Mouse (Mus musculus) intestine, embryonic 16.5 days (tissue): ENCODE data around the gene Atg9b. TPM values are rescaled to one million over a fixed set of nuclear protein-coding genes. Genes with fewer than 3 reads are reported as not detected.
A peak's percentile ranks its signal among the peaks of the same experiment; 100 is the strongest.

Experiments
- ATAC-seq: fragments of 200-750 bp; cut with Nextera tagmentation; 2 replicates; pipeline ENCODE4 v1.8.0; 2017; ENCODE audit warnings: moderate TSS enrichment, moderate library complexity
- H3K27ac ChIP-seq: fragments of 300-500 bp; sonication (generic); 2 replicates; pipeline ENCODE4 v1.5.1; 2014; ENCODE audit warnings: mild to moderate bottlenecking, low read length
- H3K27me3 ChIP-seq: fragments of 300-500 bp; sonication (generic); replicated peaks from 2 replicates; pipeline ENCODE4 v1.6.1; 2014; ENCODE audit warnings: low read length, control low read depth, mixed read lengths; ENCODE audit not compliant: control insufficient read depth, insufficient read depth
- H3K36me3 ChIP-seq: fragments of 300-500 bp; sonication (generic); 2 replicates; pipeline ENCODE4 v1.6.1; 2014; ENCODE audit warnings: low read length, control low read depth; ENCODE audit not compliant: control insufficient read depth, insufficient read depth
- H3K4me1 ChIP-seq: fragments of 300-500 bp; sonication (generic); 2 replicates; pipeline ENCODE4 v1.6.1; 2014; ENCODE audit warnings: low read length, control low read depth, mixed read lengths; ENCODE audit not compliant: control insufficient read depth, insufficient read depth
- H3K4me2 ChIP-seq: fragments of 300-500 bp; sonication (generic); 2 replicates; pipeline ENCODE4 v1.6.1; 2014; ENCODE audit warnings: low read depth, low read length, control low read depth
- H3K4me3 ChIP-seq: fragments of 300-500 bp; sonication (generic); 2 replicates; pipeline ENCODE4 v1.5.1; 2014; ENCODE audit warnings: mild to moderate bottlenecking, low read length
- H3K9ac ChIP-seq: fragments of 300-500 bp; sonication (generic); 2 replicates; pipeline ENCODE4 v1.6.1; 2014; ENCODE audit warnings: low read depth, low read length
- H3K9me3 ChIP-seq: fragments of 300-500 bp; sonication (generic); 2 replicates; pipeline ENCODE4 v1.6.1; 2016; ENCODE audit warnings: low read length, control low read depth; ENCODE audit not compliant: control insufficient read depth
- WGBS: fragments of 180-500 bp; shearing (Covaris S2); extraction: QIAGEN DNeasy Blood & Tissue Kit; methylation state at CpG from one replicate; pipeline ENCODE4 v1.1.7; 2014; 5-methylcytosine and 5-hydroxymethylcytosine counted together
- polyA plus RNA-seq: library from polyadenylated mRNA; unstranded; fragments of >200 nt; fragmentation: Nextera tagmentation; extraction: Ambion mirVana; gene quantifications from 2 replicates; pipeline ENCODE4 v1.2.1, GENCODE M21; 2015

Gene Atg9b
- polyA plus RNA-seq, 1 experiment from 2014 or later = 1.7 TPM

DNA sequence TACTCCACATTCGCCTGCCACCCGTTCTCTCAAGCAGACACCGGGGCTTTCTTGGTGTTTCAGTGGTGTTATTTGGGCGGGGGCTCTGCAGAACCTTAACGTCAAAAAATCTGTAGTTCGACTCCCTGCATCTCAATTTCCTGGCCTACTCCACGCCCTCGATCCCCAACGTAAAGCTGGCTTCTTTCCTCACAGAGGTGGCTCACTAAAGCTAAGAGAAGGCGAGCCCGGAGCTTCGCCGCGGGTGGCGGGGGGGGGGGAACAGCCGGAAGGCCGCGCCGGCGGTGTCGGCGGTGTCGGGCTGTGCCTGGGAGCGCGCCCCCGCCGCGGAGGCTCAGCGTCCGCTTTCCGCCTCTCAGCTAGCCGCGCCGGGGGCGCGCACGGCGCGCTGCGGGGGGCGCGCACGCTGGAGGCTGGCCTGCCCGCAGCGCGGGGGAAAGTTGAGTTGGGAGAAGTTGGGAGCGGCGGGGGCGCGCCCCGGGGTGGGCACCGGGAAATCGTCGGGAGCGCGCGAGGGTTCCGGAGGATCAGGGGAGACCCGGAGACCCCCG, 33.0 kb upstream of the Atg9b start:
- Histone ChIP-seq H3K4me3 (peak overlapping the region; percentile 76), H3K36me3 (peaks cover 4% of the 10 kb centered on the region; the same call in 1 of the 2 replicates), H3K27ac (peak overlapping the region; percentile 98), H3K27me3 (no peaks in the 10 kb centered on the region), H3K4me1 (peaks cover 27% of the 10 kb centered on the region), H3K9me3 (no peaks in the 10 kb centered on the region), H3K4me2 (peak overlapping the region; percentile 86), H3K9ac (peak overlapping the region; percentile 81)
- peak; percentile 30 for ATAC-seq
- WGBS = under 1% methylated on average over 50 of the region's 60 CpGs

DNA sequence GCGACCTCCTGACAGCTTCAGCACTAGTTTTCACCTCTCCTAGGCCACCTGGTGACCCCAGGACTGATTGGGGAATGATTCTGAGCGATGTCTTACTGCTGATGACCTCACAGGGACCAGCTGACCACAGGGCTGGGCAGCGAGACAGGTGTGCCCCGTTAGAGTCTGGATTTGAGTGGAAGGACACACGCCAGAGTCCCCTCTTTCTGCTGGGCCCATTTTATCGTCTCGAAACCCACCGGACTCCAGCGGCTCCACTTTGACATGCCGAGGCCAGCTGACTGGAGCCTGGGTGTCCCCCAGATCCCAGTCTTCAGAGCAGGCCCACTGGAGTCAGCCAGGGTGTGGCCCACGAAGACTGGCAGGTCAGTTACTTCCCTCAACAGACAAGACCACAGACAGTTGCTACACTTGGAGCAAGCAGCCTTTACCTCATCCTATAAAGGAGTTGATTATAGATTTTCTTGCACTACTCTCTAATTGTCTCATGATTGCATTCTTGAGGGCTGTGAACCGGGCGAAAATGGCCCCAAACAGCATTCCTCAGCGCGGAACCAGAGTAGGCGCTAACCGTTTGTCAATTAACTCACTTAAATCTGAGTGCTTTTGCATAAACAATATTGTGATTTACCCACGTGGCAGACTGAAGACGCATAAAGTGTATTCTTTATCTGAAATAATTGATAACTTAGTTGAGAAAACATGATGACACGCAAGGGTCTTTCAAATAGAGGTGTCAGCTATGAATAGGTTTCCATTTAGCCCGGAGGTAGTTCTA, 32.2 kb upstream of the Atg9b start:
- 12% methylated on average over 21 of the region's 21 CpGs for WGBS
- peaks cover 27% of the 10 kb centered on the region for H3K4me1 ChIP-seq
- H3K4me3 ChIP-seq = peak overlapping the region; percentile 76
- ATAC-seq = no peak
- peak overlapping the region; percentile 86 for H3K4me2 ChIP-seq
- peak overlapping the region; percentile 98 for H3K27ac ChIP-seq
- no peaks in the 10 kb centered on the region for H3K27me3 ChIP-seq
- peak overlapping the region; percentile 81 for H3K9ac ChIP-seq
- no peaks in the 10 kb centered on the region for H3K36me3 ChIP-seq
- H3K9me3 ChIP-seq = no peaks in the 10 kb centered on the region

DNA sequence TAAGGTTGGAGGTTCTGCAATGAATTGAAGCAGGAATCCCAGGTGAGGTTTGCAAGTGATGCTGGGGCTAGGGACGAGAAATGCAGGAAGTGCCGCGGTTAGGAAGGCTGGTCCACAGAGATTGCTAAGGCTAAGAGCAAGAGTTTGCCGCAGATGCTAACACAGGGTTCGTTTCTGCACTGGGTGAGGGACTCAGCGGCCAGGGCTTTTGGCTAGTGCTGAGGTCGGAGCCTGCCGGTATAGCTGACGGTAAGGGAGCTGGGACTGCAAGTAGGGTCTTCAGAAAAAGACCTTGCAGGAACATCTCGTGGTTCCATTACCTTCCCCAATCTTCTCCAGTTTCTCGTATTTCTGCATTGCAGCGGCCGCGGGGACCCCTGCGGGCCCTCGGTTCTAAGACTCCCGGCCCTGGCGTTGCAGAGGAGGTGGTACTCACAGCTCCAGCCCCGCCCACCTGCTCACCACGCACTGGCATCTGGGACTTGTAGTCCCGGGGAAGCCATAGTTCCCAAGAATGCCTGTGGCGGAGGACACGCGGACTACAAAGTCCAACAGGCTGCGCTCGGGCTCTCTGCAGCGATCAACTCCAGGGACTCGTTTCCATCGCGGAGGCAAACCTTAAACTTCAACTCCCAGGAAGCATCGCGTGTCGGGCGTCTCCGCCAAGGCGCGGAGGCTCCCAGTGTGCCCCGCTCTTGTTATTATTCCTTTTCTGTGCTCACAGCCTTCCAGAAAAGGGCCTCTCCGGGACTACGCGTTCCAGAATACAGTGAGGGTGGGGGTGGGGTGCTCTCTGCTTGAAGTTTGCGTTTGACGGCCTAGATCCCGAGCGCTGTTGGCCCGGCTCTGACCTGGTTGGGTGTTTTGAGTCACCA, 31.4 kb upstream of the Atg9b start, which contains the start of the genes Cdk5 and Slc4a2:
Cdk5 (minus strand) TSS at position 402 of the 875 bp plus-strand sequence.
Slc4a2 (plus strand) TSS at position 709 of the 875 bp plus-strand sequence.
- H3K4me2 ChIP-seq = peak within 1 kb of the TSS; percentile 86
- H3K36me3 ChIP-seq = no peaks in the 10 kb centered on the region
- H3K27ac ChIP-seq = peak within 1 kb of the TSS; percentile 98
- peak; percentile 89 for ATAC-seq
- H3K4me1 ChIP-seq = peaks cover 27% of the 10 kb centered on the region
- WGBS = under 1% methylated on average over 46 of the region's 46 CpGs
- no peaks in the 10 kb centered on the region for H3K9me3 ChIP-seq
- H3K27me3 ChIP-seq = no peaks in the 10 kb centered on the region
- H3K4me3 ChIP-seq = peak within 1 kb of the TSS; percentile 76
- H3K9ac ChIP-seq = peak within 1 kb of the TSS; percentile 81

DNA sequence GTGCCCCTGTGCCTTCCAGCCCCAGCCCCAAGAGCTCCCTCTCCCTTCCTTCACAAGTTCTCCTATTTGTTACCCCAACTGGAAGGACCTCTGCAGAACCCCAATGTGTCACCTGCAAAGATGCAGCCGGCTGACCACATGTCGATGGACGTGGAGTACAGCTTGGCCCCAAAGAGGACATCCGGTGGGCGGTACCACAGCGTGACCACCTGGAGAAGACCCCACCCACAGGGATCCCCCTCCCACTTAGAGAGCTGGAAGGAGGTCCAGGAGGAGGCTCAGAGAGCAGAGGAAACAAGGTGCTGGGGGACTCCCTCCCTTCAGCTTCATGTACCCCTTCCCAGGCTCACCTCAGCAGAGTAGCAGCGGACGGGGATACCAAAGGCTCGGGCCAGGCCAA, 28.4 kb upstream of the Atg9b start:
- no peak for ATAC-seq
- H3K9me3 ChIP-seq = no peaks in the 10 kb centered on the region
- H3K9ac ChIP-seq = no peak overlapping the region
- H3K27me3 ChIP-seq = no peaks in the 10 kb centered on the region
- WGBS = 89% methylated on average over 9 of the region's 9 CpGs
- H3K4me2 ChIP-seq = no peak overlapping the region
- peaks cover 10% of the 10 kb centered on the region for H3K4me1 ChIP-seq
- H3K27ac ChIP-seq = no peak overlapping the region
- no peaks in the 10 kb centered on the region for H3K36me3 ChIP-seq
- no peak overlapping the region for H3K4me3 ChIP-seq

DNA sequence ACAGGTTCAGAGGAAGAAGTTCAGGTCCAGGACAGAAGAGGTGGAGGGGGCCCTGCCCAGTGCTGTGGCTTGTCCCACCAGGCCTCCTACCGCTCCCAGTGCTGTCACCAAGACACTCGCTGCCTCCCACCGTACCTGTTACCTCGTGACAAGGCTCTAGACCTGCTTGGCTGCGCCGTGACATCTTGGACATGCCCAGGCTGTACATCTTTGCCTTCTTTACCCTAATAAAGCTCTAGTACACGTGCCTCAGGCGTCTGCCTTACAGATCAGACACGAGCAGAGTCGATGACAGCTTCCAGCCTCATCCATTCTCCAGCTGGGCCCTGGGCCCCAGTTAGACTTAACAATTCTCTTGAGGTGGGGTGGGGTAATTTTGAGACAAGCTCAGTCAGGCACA, 25.6 kb upstream of the Atg9b start:
- no peaks in the 10 kb centered on the region for H3K36me3 ChIP-seq
- H3K4me2 ChIP-seq = no peak overlapping the region
- WGBS = 88% methylated on average over 10 of the region's 10 CpGs
- ATAC-seq = no peak
- H3K4me3 ChIP-seq = no peak overlapping the region
- no peaks in the 10 kb centered on the region for H3K27me3 ChIP-seq
- H3K4me1 ChIP-seq = peaks cover 14% of the 10 kb centered on the region
- H3K9ac ChIP-seq = no peak overlapping the region
- no peak overlapping the region for H3K27ac ChIP-seq
- no peaks in the 10 kb centered on the region for H3K9me3 ChIP-seq

DNA sequence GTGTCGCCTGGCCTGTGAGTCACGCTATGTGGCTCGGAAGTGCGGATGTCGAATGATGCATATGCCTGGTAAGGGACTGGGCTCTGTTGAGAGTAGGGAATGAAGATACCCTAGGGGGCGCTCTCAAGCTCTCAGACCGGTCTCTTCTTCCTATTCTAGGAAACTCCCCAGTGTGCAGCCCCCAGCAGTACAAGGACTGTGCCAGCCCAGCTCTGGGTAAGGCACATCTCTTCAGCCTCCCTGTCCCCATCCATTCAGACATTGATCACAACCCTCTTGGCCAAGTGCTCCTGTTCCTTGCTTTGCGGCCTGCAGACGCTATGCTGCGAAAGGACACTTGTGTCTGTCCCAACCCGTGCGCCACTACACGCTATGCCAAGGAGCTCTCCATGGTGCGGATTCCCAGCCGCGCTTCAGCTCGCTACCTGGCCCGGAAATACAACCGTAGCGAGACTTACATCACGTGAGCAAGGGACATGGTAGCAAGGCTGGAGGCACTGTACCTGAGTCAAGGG, 24.3 kb upstream of the Atg9b start:
- WGBS = 5% methylated on average over 21 of the region's 21 CpGs
- Histone ChIP-seq H3K4me2 (peak overlapping the region; percentile 20; the same call in 1 of the 2 replicates), H3K27ac (no peak overlapping the region), H3K4me3 (no peak overlapping the region), H3K9me3 (no peaks in the 10 kb centered on the region), H3K4me1 (peaks cover 11% of the 10 kb centered on the region; the same call in 1 of the 2 replicates), H3K36me3 (no peaks in the 10 kb centered on the region), H3K9ac (no peak overlapping the region), H3K27me3 (no peaks in the 10 kb centered on the region)
- peak; percentile 60 for ATAC-seq

DNA sequence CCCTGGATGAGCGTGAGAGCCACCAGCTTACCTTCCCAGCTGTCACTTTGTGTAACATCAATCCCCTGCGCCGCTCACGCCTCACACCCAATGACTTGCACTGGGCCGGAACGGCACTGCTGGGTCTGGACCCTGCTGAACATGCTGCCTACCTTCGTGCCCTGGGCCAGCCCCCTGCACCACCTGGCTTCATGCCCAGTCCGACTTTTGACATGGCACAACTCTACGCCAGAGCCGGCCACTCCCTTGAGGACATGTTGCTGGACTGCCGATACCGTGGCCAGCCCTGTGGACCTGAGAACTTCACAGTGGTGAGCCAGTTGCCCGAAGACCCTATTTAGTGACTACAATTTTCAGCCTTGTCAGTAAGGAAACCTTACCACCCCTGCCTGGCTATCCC, 22.0 kb upstream of the Atg9b start:
- WGBS = 80% methylated on average over 13 of the region's 13 CpGs
- H3K36me3 ChIP-seq = no peaks in the 10 kb centered on the region
- no peak overlapping the region for H3K4me3 ChIP-seq
- H3K9ac ChIP-seq = peak overlapping the region; percentile 11; the same call in 1 of the 2 replicates
- H3K9me3 ChIP-seq = no peaks in the 10 kb centered on the region
- peaks cover 11% of the 10 kb centered on the region; the same call in 1 of the 2 replicates for H3K4me1 ChIP-seq
- H3K27ac ChIP-seq = no peak overlapping the region
- H3K4me2 ChIP-seq = no peak overlapping the region
- ATAC-seq = no peak
- no peaks in the 10 kb centered on the region for H3K27me3 ChIP-seq

DNA sequence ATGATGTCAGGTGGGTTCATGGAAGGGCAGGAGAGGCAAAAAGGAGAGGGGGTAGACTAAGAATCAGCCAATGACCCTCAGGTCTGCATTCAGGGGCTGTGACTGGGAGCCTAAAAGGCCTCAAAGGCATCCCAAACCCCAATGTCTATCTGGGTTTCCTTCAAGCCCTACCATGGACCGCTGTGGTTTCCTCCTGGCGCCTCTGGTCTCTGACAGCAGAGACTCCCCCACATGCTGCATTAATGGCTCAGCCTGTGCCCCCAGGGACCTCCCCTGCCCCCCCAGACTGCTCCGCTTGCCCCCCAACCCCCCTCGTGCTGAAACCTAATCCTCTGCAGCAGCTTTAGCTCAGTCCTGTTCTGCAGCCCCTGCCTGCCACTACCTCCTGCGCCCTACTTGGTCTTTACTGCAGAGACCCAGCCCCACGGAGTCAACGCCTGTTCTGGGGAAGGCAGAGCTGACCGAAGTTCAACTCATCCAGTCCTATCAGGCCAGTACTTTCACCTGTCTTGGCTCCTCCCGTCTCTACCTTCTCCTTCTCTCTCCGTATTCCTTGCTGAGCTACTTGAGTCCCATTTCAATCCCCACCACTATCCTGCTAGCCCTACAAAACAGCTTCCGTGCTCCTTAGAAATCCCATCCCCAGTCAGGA, 21.2 kb upstream of the Atg9b start, which contains the start of gene Asic3:
Asic3 (plus strand) TSS at position 351 of the 652 bp plus-strand sequence.
- no peak within 1 kb of the TSS for H3K27ac ChIP-seq
- H3K4me2 ChIP-seq = peak within 1 kb of the TSS; percentile 18; the same call in 1 of the 2 replicates
- H3K4me3 ChIP-seq = no peak within 1 kb of the TSS
- peak within 1 kb of the TSS; percentile 11 for H3K9ac ChIP-seq
- 37% methylated on average over 11 of the region's 11 CpGs for WGBS
- peaks cover 11% of the 10 kb centered on the region; the same call in 1 of the 2 replicates for H3K4me1 ChIP-seq
- no peaks in the 10 kb centered on the region for H3K36me3 ChIP-seq
- peak; percentile 58 for ATAC-seq
- no peaks in the 10 kb centered on the region for H3K9me3 ChIP-seq
- H3K27me3 ChIP-seq = no peaks in the 10 kb centered on the region
